Mouse (Mus musculus): ENCODE measurements around the gene Vav2.

DNA sequence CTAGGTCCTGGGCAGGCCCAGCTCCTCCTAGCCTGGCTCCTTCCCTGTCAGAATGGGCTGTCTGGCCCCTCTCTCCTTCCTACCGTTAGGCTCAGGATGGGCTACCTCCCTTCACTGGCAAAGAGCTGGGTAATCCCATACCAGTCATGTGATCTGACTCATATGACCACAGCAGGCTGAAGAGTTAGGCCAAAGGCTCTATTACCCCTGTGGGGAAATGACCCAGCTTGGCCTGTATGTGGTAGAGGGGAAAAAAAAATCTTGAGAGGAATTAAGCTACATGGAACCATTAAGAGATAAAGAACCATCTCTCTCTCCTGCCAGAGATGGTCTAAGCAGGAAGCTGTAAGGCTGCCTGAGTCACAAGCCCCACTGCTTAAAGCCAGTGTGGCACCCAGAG, 108.6 kb downstream of the Vav2 start:
- TF ChIP-seq CTCF (IDR thresholded peaks at IDR 0.05; ENCODE audit: control insufficient read depth, insufficient read depth, insufficient read length) (no peak), USF1 (IDR thresholded peaks at IDR 0.05; ENCODE audit: low read depth) (peak; percentile 96), CEBPB (IDR thresholded peaks at IDR 0.05; ENCODE audit: low read depth) (no peak), MAX (IDR thresholded peaks at IDR 0.05) (no peak), FOSL1 (IDR thresholded peaks at IDR 0.05; ENCODE audit: insufficient read depth, low read length, poor library complexity, severe bottlenecking) (no peak), MYOG (IDR thresholded peaks at IDR 0.05; ENCODE audit: control insufficient read depth, extremely low read depth, insufficient read length) (no peak), MYOD1 (IDR thresholded peaks at IDR 0.05; ENCODE audit: control insufficient read depth, insufficient read length, low read depth) (no peak)
